Mouse (Mus musculus): ENCODE measurements at regions not wholly inside any gene's neighbourhood (a gene's known extent, or its start where the extent isn't known, plus 50 kb on each side); places are given as distances from the start of the nearest gene placed in this dataset.

- DNase-seq: no peak
These were observed 641.0 kb downstream of the Car8 start for GRCm38 (mm10) chr4:7597671-7598390.

- no peak for DNase-seq
These were observed 642.7 kb downstream of the Car8 start for GRCm38 (mm10) chr4:7596116-7596515.

GRCm38 (mm10) chr4:7583851-7584250, 655.0 kb downstream of the Car8 start:
- DNase-seq: no peak

- DNase-seq: no peak
These were observed 656.9 kb downstream of the Car8 start for GRCm38 (mm10) chr4:7581931-7582330.

- DNase-seq: no peak
These were observed 657.5 kb downstream of the Car8 start for GRCm38 (mm10) chr4:7581220-7581916.

GRCm38 (mm10) chr4:7580554-7581219, 658.2 kb downstream of the Car8 start:
- no peak for DNase-seq

GRCm38 (mm10) chr4:7574011-7574410, 664.8 kb downstream of the Car8 start:
- DNase-seq: no peak

- DNase-seq: no peak
These were observed 671.0 kb downstream of the Car8 start for GRCm38 (mm10) chr4:7567687-7568393.

- DNase-seq: no peak
These were observed 678.7 kb downstream of the Car8 start for GRCm38 (mm10) chr4:7559867-7560832.

GRCm38 (mm10) chr4:7558721-7559120, 680.1 kb downstream of the Car8 start:
- DNase-seq: no peak

- DNase-seq: no peak
These were observed 704.5 kb downstream of the Car8 start for GRCm38 (mm10) chr4:7534301-7534700.

- no peak for DNase-seq
These were observed 711.1 kb downstream of the Car8 start for GRCm38 (mm10) chr4:7527718-7528117.

GRCm38 (mm10) chr4:7513081-7513480, 725.8 kb downstream of the Car8 start:
- DNase-seq: no peak

GRCm38 (mm10) chr4:7485552-7485951, 753.3 kb downstream of the Car8 start:
- DNase-seq: no peak

GRCm38 (mm10) chr4:7455130-7455529, 783.7 kb downstream of the Car8 start:
- DNase-seq: no peak

- DNase-seq: no peak
These were observed 786.2 kb downstream of the Car8 start for GRCm38 (mm10) chr4:7452678-7453077.

GRCm38 (mm10) chr4:7450991-7451390, 787.9 kb downstream of the Car8 start:
- no peak for DNase-seq

GRCm38 (mm10) chr4:7429308-7429707, 809.5 kb downstream of the Car8 start:
- DNase-seq: no peak

- DNase-seq: no peak
These were observed 814.8 kb downstream of the Car8 start for GRCm38 (mm10) chr4:7424081-7424480.

- DNase-seq: no peak
These were observed 815.6 kb downstream of the Car8 start for GRCm38 (mm10) chr4:7423204-7423603.

GRCm38 (mm10) chr4:7422787-7423186, 816.1 kb downstream of the Car8 start:
- DNase-seq: no peak

- no peak for DNase-seq
These were observed 824.5 kb downstream of the Car8 start for GRCm38 (mm10) chr4:7414301-7414700.
